Mouse (Mus musculus) left cerebral cortex, postnatal 10 days (tissue): ENCODE results near the gene Ifih1. TPM values are rescaled to one million over a fixed set of nuclear protein-coding genes. Genes with fewer than 3 reads are reported as not detected.
A peak's percentile ranks its signal among the peaks of the same experiment; 100 is the strongest.

Source experiments
- DNase-seq, 2 experiments: peaks; one replicate each; pipeline ENCODE4 v3.0.0; 2021 to 2022; ENCODE audit warnings: low spot score in 2 of 2, mixed read lengths in 1 of 2; ENCODE audit errors: extremely low spot score in 1 of 2
- intact Hi-C: fragments of 180-260 bp; cut with DNase I; formaldehyde crosslinking; loops from one replicate; pipeline ENCODE4 v1.15.1; 2025
- total RNA-seq, 2 experiments: library from RNA; stranded (reverse); gene quantifications; 2 replicates each; pipeline ENCODE4 v1.2.3; 2021

Gene Ifih1
- 1 to 10 TPM; 3.1 to 3.5 TPM for total RNA-seq

DNA sequence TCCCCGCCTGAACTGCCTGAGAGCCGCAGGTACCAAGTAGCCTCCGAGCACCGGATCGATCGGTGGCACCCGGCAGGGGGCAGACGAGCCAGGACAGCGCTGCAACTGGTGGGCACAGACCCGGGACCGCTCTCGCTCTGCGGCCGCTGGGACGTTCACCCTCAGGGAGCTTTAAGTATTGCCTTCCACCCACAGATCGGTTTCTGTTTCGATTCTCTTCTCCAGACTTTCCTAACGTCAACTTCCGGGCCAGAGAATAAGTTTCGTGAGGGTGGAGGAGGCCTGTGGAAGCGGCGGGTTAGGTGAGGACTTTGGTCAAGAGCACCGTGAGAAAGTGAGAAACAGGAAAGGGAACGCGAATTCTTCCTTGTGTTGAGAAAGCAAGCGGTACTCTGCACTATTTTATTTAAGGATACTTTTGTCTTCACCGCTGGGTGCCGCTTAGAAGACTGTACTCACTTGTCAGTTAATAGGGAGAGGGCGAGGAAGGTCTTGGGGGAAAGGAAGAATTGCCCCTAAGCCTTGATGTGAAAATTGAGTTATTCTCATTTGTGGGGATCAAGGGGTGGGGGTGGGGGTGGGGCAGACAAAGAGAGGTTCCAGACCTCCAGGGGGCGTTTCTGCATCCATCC lies at the start of gene Ifih1:
Gene Ifih1, minus strand, starts transcription at position 242 of the 632 bp plus-strand sequence.
- peak in 1 of 2 experiments; percentile 62 for DNase-seq
- intact Hi-C loops: loop anchor here (5.0 kb wide), 1 partner anchor 806 kb away; no protein-coding TSS in a partner anchor

DNA sequence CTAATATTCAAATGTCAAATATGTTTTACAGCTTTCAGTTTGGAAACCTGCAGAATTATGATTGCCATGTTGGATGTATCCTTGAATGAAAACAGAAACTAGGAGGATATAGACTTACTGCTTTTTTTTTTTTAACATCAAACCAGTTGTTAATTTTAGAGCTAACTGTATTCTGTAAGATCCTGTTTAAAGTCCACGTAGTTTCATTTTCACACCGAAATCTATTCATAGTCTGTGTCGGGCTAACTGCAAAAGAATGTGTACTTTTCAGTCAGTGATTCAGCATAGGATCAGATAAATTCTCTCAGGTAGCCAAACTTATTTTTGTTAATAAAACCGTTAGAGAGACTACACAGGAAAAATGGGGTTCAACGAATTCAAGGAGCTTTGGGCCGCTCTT lies 39.9 kb upstream of the Ifih1 start:
- intact Hi-C loops: no loop called here
- no peak for DNase-seq

DNA sequence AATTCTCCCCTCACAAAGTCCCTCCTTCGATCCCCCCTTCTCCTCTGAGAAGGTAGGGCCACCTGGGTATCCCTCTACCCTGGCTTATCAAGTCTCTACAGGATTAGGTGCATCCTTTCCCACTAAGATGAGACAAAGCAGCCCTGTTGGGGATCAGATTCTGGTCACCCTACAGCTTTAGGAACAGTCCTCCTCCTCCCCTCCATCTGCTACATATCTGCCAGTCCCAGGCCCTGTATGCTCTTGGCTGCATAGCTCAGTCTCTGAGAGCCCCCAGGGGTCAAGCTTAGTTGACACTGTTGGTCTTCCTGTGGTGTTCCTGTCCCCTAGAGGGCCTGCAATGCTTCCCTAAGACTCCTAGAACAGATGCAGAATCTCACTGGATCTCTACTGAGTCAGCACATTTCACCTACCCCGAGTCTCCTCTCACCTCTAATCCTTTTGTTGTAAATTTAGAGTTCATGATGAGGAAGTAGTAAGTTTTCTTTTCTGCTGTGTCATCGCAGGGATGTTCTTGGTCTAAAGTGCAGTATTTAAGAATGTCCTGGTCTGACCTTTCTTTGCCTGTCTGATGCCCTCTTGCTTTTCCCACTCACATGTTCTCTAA lies 39.0 kb upstream of the Ifih1 start:
- intact Hi-C loops: no loop called here
- DNase-seq: no peak

DNA sequence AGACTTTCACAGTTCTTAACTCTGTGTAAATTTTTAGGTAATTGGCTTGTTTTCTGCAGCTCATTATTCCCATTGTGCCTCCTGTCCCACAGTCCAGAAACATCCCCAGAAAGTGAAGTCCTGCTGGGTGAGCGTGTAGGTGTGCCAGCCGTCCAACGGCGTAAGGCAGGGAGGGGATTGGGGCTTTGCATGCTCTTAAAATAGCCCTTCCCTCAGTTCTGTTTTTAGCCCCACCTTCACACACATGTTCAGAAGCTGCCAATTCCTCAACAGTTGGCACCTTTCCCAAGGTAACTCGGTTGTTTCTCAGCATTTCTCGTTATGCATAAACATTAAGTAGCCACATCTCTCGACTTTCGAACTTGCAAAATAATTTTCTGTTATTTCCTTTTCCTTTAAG lies 35.6 kb upstream of the Ifih1 start:
- intact Hi-C loops: no loop called here

DNA sequence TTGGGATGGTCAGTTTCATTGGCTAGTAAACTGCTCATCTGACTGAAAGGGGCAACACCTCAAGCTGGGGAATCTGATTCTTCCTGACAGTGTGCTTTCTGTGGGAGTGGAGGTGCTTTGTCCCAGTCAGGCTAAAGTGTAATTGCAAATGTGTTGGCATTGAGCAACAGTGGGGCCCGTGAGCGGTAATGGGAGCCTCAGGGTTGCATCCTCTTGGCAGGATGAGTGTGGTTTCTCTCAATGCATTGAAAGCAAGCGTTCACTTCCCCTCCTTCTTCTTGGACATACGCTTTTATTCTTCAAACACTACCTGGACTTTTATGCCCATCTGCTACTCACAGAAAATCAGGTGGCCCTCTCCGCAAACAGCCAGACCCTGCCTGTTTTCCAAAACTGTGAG lies 26.7 kb upstream of the Ifih1 start:
- no peak for DNase-seq
- intact Hi-C loops: no loop called here

More for the DNA sequence above, 35.6 kb upstream of the Ifih1 start:
- DNase-seq: no peak

DNA sequence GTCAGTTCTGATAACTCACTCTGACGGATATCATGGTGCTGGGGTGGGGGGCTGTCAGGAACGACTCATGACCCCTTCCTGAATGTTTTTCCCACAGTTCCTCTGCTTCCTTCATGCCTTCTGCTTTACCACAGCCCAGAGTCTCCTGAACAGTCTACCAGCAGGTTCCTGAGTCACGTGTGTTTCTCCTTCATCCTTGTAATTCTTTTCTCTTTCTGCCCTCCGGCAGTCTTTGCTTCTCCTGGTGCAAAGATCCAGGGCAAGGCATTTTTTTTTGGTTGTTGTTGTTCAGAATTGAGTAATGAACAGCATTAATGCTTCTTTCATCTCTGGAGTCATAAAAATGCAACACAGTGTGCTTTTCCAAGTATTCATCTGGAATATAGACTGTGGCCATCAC lies 24.7 kb upstream of the Ifih1 start:
- DNase-seq: no peak
- intact Hi-C loops: no loop called here

DNA sequence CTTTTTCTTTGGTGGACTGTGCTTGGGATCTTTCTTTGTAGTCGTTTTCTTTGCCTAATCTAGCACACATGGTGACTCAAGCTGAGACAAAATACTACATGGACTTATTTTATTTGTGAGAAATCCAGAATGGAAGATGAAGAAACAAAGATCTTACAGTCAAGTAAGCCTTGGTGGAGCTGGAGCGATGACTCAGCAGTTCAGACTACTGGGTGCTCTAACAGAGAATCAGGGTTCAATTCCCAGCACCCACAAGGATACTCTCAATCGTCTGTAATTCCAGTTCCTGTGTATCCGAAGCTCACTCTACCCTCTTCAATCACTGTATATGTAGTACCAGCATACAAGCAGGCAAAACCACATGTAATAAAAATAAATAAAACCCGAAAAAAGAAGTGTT lies 24.2 kb upstream of the Ifih1 start:
- DNase-seq: no peak
- intact Hi-C loops: no loop called here

DNA sequence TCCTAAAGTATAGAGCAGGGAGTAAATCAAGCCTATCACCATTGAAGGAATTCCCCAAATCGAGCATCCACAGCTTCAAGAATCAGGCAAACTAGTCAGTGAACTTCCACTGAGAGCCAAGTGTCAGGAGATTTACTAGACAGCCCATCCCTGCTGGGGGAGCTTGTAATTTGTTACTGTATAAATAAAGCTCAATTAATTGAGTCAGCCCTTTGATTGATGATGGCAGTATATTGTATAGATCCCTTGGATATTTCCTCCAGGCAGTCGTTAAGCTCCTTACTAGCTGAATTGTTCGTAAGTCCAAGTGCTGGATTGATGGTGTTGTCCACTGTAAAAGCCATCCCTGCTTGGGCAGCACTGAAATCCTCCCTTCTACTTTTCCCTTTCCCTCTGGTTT lies 23.8 kb upstream of the Ifih1 start:
- no peak for DNase-seq
- intact Hi-C loops: no loop called here

DNA sequence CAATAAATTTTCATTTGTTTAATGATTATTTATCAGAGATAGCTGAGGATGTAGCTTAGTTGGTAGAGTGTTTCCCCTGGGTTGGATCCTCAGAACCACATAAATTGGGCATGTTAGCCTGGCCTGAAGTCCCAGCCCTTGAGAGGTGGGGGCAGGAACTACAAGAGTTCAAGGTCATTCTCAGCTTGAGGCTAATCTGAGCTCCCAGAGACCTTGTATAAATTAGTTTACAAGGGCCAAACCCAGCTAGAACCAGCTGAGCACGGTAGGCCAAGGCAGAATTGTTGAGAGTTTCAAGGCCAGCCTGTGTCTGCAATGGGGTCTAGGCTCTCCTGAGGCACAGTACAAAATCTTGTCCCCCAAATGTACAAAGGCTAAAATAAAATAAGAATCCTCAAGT lies 19.5 kb upstream of the Ifih1 start:
- intact Hi-C loops: no loop called here
- no peak for DNase-seq

DNA sequence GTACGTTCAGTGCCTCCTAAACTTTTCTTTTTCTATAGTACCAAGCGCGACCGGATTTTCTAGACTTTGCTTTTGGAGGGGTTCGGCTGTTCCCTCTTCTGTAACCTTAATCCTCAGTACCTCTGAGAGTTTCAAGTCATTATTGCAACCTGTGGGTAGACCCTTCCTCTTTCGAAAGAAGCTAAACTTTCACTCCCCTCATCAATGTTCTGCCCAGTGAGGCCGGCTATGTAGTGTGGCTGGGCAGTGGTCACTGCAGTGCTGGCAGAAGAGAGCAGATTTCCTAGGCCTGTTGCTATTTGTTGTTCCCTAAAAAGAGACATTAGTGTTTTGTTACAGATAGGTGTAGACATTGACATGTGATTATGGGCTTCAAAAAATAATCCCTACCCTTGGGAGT lies 18.8 kb upstream of the Ifih1 start:
- DNase-seq: no peak
- intact Hi-C loops: no loop called here

DNA sequence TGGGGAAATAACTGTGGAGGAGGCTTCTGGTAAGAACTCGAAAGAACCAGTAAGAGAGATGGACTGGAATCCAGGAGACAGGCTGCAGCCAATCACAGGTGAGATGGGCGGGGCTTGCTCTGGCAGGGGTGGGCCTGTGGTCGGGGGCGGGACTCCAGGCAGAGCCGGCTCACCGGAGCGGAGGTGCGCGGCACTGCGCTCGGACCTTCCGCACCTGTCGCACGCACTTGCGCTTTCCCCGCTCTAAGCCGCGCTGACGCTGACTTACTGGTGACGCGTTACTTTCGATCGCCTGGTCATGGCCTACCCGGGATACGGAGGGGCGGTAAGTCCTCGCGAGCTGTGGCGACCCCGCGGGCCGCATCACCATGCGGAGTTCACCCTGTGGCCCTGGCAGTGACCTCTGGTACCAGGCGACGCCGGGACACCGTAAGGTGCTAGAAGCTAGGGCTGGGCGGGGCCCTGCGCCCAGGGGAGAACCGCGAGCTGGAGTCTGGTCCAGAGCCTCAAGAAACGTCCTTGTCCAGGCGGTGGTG lies 18.1 kb upstream of the Ifih1 start, which contains the start of gene Gca:
Gene Gca, plus strand, starts transcription at position 151 of the 536 bp plus-strand sequence.
- DNase-seq: peak; percentile 74 to 89
- intact Hi-C loops: no loop called here

DNA sequence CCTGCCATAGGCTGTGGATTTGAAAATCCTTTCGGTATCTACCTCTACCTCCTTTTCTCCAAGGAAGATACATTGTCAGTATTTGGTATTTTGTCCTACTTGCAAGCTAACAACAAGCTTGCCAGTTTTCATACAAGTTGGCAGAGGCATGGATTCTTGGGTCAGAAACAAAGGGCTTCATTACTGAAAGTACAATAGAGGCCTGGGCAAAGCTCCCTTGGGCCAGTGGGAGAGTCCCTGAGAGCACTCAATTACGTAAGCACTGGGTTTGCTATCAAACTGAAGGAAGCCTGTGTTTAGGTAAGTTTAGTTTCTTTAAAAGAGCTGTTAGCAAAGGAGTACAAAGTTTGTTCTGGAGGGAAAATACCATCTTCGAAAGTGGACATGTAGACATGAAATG lies 16.5 kb upstream of the Ifih1 start:
- intact Hi-C loops: no loop called here
- DNase-seq: no peak

DNA sequence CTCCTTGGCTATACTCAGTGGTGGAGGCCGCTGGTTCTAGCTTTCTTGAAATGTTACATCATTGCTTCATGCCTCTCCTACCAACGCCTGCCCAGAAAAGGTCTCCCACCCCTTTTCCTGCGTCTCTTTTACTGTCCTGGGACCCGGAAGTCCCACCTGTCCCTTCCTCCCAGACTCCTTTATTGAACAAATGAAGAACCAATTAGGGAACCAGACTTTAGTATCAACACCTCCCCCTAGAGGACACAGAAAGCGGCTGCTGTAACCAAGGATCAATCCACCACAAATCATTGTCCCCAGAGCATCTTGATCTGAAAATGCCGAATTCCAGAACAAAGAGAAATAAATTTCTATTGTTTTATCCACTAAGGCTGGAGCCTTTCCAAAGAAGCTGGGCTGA lies 14.5 kb upstream of the Ifih1 start:
- intact Hi-C loops: no loop called here
- no peak for DNase-seq

DNA sequence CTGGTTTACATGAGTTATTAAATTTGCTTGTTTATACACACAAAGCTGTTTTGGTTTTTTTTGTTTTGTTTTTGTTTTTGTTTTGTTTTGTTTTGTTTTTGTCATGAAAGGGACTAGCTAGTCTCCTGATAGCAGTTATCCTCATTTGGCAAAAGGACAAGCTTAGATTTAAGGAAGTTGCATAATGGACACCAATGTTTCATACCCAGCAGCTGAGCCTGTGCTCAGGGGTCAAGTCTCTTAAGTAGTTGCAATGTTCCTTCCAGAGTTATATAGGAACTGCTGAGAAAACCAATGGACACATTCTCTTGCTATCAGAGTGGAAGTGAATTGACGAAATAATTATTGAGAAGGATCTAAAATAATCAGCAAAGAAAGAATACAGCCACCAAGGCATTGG lies 10.0 kb upstream of the Ifih1 start:
- no peak for DNase-seq
- intact Hi-C loops: no loop called here

DNA sequence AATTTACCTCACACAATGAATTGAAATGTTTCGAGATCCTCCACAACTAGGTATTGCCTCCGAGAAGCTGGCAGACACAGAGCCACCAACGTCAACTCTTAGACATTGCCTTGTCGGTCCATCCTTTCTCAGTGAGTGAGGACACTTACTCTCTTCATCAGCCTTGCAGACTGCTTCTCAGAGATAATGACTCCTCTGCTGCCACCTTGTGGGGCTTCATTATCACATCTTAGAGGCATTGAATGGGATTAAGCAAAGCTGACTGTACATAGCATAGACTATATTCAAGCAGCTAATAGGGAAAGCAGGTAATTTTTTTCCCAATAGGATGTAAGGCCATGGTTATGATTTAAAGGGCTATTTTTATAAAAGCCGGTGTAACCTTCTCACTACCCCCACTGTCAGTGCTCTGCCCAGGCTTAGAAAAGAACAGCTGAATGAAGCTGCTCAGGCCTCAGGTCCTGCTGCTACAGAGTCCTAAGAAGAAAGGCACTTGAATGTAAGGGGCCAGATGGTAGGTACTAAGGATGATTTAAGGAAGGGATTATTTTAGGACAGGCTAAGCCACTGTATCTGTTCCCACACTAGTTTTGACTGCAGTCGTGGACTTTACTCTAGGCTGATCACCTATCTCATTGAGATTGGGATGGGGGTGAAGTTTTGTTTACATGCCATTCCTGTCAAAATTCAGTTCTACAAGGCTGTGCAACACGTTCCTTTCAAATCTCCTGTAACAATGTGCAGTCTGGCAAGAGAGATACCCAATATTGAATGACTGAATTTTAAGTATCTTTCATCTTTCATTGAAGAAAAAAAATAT lies 8.7 kb upstream of the Ifih1 start:
- peak; percentile 68 to 78 for DNase-seq
- intact Hi-C loops: no loop called here

DNA sequence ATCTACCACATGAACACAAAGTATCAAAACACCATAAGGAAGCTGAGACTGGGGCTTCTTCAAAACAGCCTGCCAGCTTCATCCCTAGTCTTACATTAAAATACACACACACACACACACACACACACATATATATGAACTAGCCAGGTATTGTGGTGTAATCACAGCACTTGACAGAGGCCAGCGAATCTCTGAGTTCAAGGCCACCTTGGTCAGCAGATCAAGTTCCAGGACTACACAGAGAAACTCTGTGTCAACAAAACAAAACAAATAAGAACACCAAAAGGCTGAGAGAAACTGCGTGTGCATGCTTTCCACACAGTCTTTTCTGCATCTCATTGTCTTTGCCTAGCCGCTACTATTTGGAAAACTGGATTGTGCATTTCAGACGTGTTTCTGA lies 6.4 kb upstream of the Ifih1 start:
- DNase-seq: no peak
- intact Hi-C loops: no loop called here

DNA sequence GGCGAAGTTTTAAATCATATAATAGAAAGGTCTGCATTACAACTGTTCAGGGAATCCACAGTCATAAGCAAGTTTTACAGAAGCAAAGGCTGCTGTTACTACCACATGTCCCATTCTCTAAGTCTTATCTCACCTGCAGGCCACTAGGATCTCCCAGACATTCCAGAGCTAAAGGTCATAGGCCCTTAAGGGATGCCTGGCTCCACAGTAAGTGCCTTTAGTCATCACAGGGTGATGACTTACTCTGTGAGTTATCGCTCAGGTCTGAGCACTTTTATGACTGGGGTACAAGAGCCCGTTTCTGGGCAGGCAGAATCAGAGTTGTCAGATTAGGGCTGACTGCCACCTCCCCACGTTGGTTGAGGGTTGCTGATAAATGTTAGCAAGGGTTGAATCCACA lies 5.8 kb upstream of the Ifih1 start:
- intact Hi-C loops: no loop called here
- no peak for DNase-seq

DNA sequence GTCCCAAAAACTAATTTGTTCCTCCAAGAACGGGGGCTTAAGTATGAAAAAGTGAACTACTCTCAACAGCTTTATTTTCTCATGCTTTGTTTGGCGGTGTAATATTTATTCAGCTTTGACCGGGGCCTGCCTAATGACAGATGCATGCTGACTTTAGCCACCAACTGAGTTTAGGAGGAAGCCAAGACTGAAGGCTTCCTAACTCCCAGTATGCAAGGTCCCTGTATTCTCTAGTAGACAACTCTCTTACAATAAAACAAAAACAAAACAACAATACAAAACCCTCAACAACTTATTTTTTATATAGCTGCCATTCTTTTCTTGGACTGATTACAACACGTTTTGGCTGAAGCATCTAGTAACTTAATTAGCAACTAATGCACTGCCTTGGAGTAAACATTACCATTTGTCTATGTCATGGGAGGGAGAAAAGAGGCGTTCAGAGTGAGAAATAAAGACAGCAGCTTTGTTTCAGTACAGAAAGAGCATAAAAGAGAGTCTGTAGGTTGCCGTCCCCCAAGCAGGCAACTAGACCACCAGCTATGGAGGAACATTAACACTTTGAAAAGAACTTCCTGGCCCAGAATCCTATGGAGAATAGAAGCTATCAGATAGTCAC lies 725 bp upstream of the Ifih1 start:
- no peak for DNase-seq
- intact Hi-C loops: loop anchor here (5.0 kb wide), 1 partner anchor 806 kb away; no protein-coding TSS in a partner anchor

DNA sequence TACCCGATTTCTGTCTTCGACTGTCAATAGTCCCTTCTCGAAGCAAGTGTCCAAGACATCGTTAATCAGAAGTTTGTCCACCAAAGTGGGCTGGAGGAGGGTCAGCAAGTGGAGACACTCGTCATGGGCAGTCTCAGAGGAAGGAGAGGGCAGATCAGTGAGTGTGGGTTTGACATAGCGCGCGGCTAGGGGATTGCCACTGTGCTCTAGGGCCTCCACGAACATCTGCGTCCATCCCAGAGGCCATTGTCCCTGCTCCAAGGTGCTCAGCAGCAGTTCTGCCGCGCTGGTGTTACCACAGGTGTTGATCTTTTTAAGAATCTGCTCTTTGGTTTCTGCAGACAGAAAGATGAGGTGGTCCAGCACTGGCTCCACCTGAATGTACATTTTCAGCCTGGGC lies 580 bp downstream of the Ifih1 start:
- no peak for DNase-seq
- intact Hi-C loops: loop anchor here (5.0 kb wide), 1 partner anchor 807 kb away; no protein-coding TSS in a partner anchor
